Mouse (Mus musculus) intestine, embryonic 15.5 days (tissue): ENCODE measurements around the gene Oat. TPM values are rescaled to one million over a fixed set of nuclear protein-coding genes. Genes with fewer than 3 reads are reported as not detected.

ENCODE experiments used
- ATAC-seq: fragments of 200-750 bp; cut with Nextera tagmentation; 2 replicates; pipeline ENCODE4 v1.8.0; 2017; ENCODE audit warnings: moderate TSS enrichment, moderate library complexity
- H3K27ac ChIP-seq: fragments of 300-500 bp; sonication (generic); 2 replicates; pipeline ENCODE4 v1.5.1; 2015; ENCODE audit warnings: mild to moderate bottlenecking, inconsistent platforms
- H3K27me3 ChIP-seq: fragments of 300-500 bp; sonication (generic); replicated peaks from 2 replicates; pipeline ENCODE4 v1.6.1; 2015; ENCODE audit warnings: inconsistent platforms
- H3K36me3 ChIP-seq: fragments of 300-500 bp; sonication (generic); 2 replicates; pipeline ENCODE4 v1.6.1; 2015; ENCODE audit warnings: inconsistent platforms
- H3K4me1 ChIP-seq: fragments of 300-500 bp; sonication (generic); replicated peaks from 2 replicates; pipeline ENCODE4 v1.6.1; 2015; ENCODE audit warnings: inconsistent platforms
- H3K4me2 ChIP-seq: fragments of 300-500 bp; sonication (generic); replicated peaks from 2 replicates; pipeline ENCODE4 v1.6.1; 2015; ENCODE audit warnings: mild to moderate bottlenecking, inconsistent platforms
- H3K4me3 ChIP-seq: fragments of 300-500 bp; sonication (generic); replicated peaks from 2 replicates; pipeline ENCODE4 v1.5.1; 2015; ENCODE audit warnings: inconsistent platforms
- H3K9ac ChIP-seq: fragments of 300-500 bp; sonication (generic); 2 replicates; pipeline ENCODE4 v1.6.1; 2015; ENCODE audit warnings: inconsistent platforms
- H3K9me3 ChIP-seq: fragments of 300-500 bp; sonication (generic); 2 replicates; pipeline ENCODE4 v1.6.1; 2016; ENCODE audit warnings: inconsistent platforms
- WGBS: fragments of 180-500 bp; shearing (Covaris S2); methylation state at CpG from one replicate; pipeline ENCODE4 v1.1.7; 2015; 5-methylcytosine and 5-hydroxymethylcytosine counted together
- polyA plus RNA-seq: library from polyadenylated mRNA; unstranded; fragments of >200 nt; fragmentation: Nextera tagmentation; extraction: Ambion mirVana; gene quantifications from 2 replicates; pipeline ENCODE4 v1.2.1, GENCODE M21; 2015

Gene Oat
- polyA plus RNA-seq, 1 experiment from 2014 or later: 1,488 TPM

- Histone ChIP-seq H3K4me1 (no peaks in the 10 kb centered on the region), H3K9me3 (no peaks in the 10 kb centered on the region), H3K9ac (no peak overlapping the region), H3K27me3 (no peaks in the 10 kb centered on the region), H3K4me3 (no peak overlapping the region), H3K27ac (no peak overlapping the region), H3K4me2 (no peak overlapping the region), H3K36me3 (peaks cover 62% of the 10 kb centered on the region)
- ATAC-seq: no peak
- WGBS: 34% methylated on average over 3 of the region's 3 CpGs
Observed at GRCm38 (mm10) chr7:132559138-132559766, 16.9 kb downstream of the Oat start.

GRCm38 (mm10) chr7:132558141-132558736 is 18.0 kb downstream of the Oat start:
- no peak overlapping the region for H3K27ac ChIP-seq
- WGBS: 77% methylated on average over 7 of the region's 7 CpGs

GRCm38 (mm10) chr7:132556575-132556974 is 19.6 kb downstream of the Oat start:
- no peak overlapping the region for H3K9ac ChIP-seq
- H3K4me1 ChIP-seq: no peaks in the 10 kb centered on the region
- H3K36me3 ChIP-seq: peaks cover 37% of the 10 kb centered on the region
- no peaks in the 10 kb centered on the region for H3K27me3 ChIP-seq
- no peak overlapping the region for H3K27ac ChIP-seq
- H3K4me2 ChIP-seq: no peak overlapping the region
- no peak overlapping the region for H3K4me3 ChIP-seq
- ATAC-seq: no peak
- H3K9me3 ChIP-seq: no peaks in the 10 kb centered on the region
- WGBS: 85% methylated on average over 5 of the region's 5 CpGs

More at GRCm38 (mm10) chr7:132558141-132558736, 18.0 kb downstream of the Oat start:
- no peaks in the 10 kb centered on the region for H3K9me3 ChIP-seq
- no peak overlapping the region for H3K4me2 ChIP-seq
- no peaks in the 10 kb centered on the region for H3K27me3 ChIP-seq
- H3K4me1 ChIP-seq: no peaks in the 10 kb centered on the region
- no peak for ATAC-seq
- no peak overlapping the region for H3K9ac ChIP-seq
- peaks cover 54% of the 10 kb centered on the region for H3K36me3 ChIP-seq
- H3K4me3 ChIP-seq: no peak overlapping the region

- H3K4me3 ChIP-seq: no peak overlapping the region
- H3K9me3 ChIP-seq: no peaks in the 10 kb centered on the region
- no peaks in the 10 kb centered on the region for H3K27me3 ChIP-seq
- 0 out of 2 replicates have a peak, but pooled peaks cover 3% of the 10 kb centered on the region for H3K4me1 ChIP-seq
- H3K9ac ChIP-seq: no peak overlapping the region
- peak; percentile 24 for ATAC-seq
- peaks cover 33% of the 10 kb centered on the region for H3K36me3 ChIP-seq
- no peak overlapping the region for H3K27ac ChIP-seq
- H3K4me2 ChIP-seq: no peak overlapping the region
- WGBS: 28% methylated on average over 4 of the region's 4 CpGs
Observed at GRCm38 (mm10) chr7:132555911-132556310, 20.3 kb downstream of the Oat start.

- Histone ChIP-seq H3K4me2 (no peak overlapping the region), H3K4me1 (0 out of 2 replicates have a peak, but pooled peaks cover 3% of the 10 kb centered on the region), H3K27me3 (no peaks in the 10 kb centered on the region), H3K36me3 (peaks cover 16% of the 10 kb centered on the region), H3K9me3 (no peaks in the 10 kb centered on the region), H3K9ac (no peak overlapping the region), H3K27ac (no peak overlapping the region), H3K4me3 (no peak overlapping the region)
- no peak for ATAC-seq
- 66% methylated on average over 2 of the region's 2 CpGs for WGBS
Observed at GRCm38 (mm10) chr7:132554091-132554490, 22.1 kb downstream of the Oat start.

- WGBS: under 1% methylated on average over 27 of the region's 27 CpGs
- Histone ChIP-seq H3K9me3 (no peaks in the 10 kb centered on the region), H3K4me3 (peak overlapping the region; percentile 45), H3K9ac (peak overlapping the region; percentile 48), H3K36me3 (0 out of 2 replicates have a peak, but pooled peaks cover under 1% of the 10 kb centered on the region), H3K27me3 (no peaks in the 10 kb centered on the region), H3K4me1 (0 out of 2 replicates have a peak, but pooled peaks cover 3% of the 10 kb centered on the region), H3K4me2 (peak overlapping the region; percentile 89), H3K27ac (0 out of 2 replicates have a peak overlapping the region, but pooled peaks have one; percentile 13)
- ATAC-seq: peak; percentile 95
Observed at GRCm38 (mm10) chr7:132551351-132552126, 24.7 kb downstream of the Oat start.

GRCm38 (mm10) chr7:132547126-132547525 is 29.1 kb downstream of the Oat start:
- Histone ChIP-seq H3K27me3 (no peaks in the 10 kb centered on the region), H3K9ac (no peak overlapping the region), H3K36me3 (no peaks in the 10 kb centered on the region), H3K4me3 (no peak overlapping the region), H3K4me2 (no peak overlapping the region), H3K9me3 (no peaks in the 10 kb centered on the region), H3K4me1 (0 out of 2 replicates have a peak, but pooled peaks cover 3% of the 10 kb centered on the region), H3K27ac (no peak overlapping the region)
- WGBS: 70% methylated on average over 3 of the region's 3 CpGs
- no peak for ATAC-seq

GRCm38 (mm10) chr7:132542427-132542826 is 33.8 kb downstream of the Oat start:
- H3K27me3 ChIP-seq: no peaks in the 10 kb centered on the region
- no peaks in the 10 kb centered on the region for H3K9me3 ChIP-seq
- H3K36me3 ChIP-seq: no peaks in the 10 kb centered on the region
- H3K4me3 ChIP-seq: no peak overlapping the region
- no peaks in the 10 kb centered on the region for H3K4me1 ChIP-seq
- 52% methylated on average over 4 of the region's 4 CpGs for WGBS
- ATAC-seq: no peak
- H3K9ac ChIP-seq: no peak overlapping the region
- no peak overlapping the region for H3K4me2 ChIP-seq
- H3K27ac ChIP-seq: no peak overlapping the region

- H3K27me3 ChIP-seq: no peaks in the 10 kb centered on the region
- no peaks in the 10 kb centered on the region for H3K36me3 ChIP-seq
- 63% methylated on average over 3 of the region's 3 CpGs for WGBS
- no peak for ATAC-seq
- no peaks in the 10 kb centered on the region for H3K9me3 ChIP-seq
- no peak overlapping the region for H3K9ac ChIP-seq
- no peak overlapping the region for H3K4me2 ChIP-seq
- H3K27ac ChIP-seq: no peak overlapping the region
- H3K4me1 ChIP-seq: no peaks in the 10 kb centered on the region
- no peak overlapping the region for H3K4me3 ChIP-seq
Observed at GRCm38 (mm10) chr7:132541566-132541965, 34.6 kb downstream of the Oat start.

- no peaks in the 10 kb centered on the region for H3K9me3 ChIP-seq
- 80% methylated on average over 4 of the region's 4 CpGs for WGBS
- no peaks in the 10 kb centered on the region for H3K27me3 ChIP-seq
- H3K4me3 ChIP-seq: no peak overlapping the region
- no peak for ATAC-seq
- H3K4me2 ChIP-seq: no peak overlapping the region
- no peak overlapping the region for H3K27ac ChIP-seq
- no peak overlapping the region for H3K9ac ChIP-seq
- no peaks in the 10 kb centered on the region for H3K36me3 ChIP-seq
- H3K4me1 ChIP-seq: no peaks in the 10 kb centered on the region
Observed at GRCm38 (mm10) chr7:132540597-132540996, 35.6 kb downstream of the Oat start.

GRCm38 (mm10) chr7:132529206-132529605 is 47.0 kb downstream of the Oat start:
- no peak for ATAC-seq
- H3K9ac ChIP-seq: no peak overlapping the region
- no peak overlapping the region for H3K4me2 ChIP-seq
- H3K27me3 ChIP-seq: no peaks in the 10 kb centered on the region
- WGBS: 58% methylated on average over 3 of the region's 3 CpGs
- no peak overlapping the region for H3K27ac ChIP-seq
- H3K9me3 ChIP-seq: no peaks in the 10 kb centered on the region
- no peak overlapping the region for H3K4me3 ChIP-seq
- H3K36me3 ChIP-seq: no peaks in the 10 kb centered on the region
- no peaks in the 10 kb centered on the region for H3K4me1 ChIP-seq

- peak; percentile 86 for ATAC-seq
- Histone ChIP-seq H3K36me3 (no peaks in the 10 kb centered on the region), H3K4me2 (no peak overlapping the region), H3K9me3 (no peaks in the 10 kb centered on the region), H3K27me3 (no peaks in the 10 kb centered on the region), H3K27ac (no peak overlapping the region; the same call in 1 of the 2 replicates), H3K4me3 (no peak overlapping the region), H3K4me1 (peaks cover 4% of the 10 kb centered on the region), H3K9ac (no peak overlapping the region)
- 46% methylated on average over 7 of the region's 7 CpGs for WGBS
Observed at GRCm38 (mm10) chr7:132513419-132513982, 62.7 kb downstream of the Oat start.
